Mouse (Mus musculus) MEL (cell line): Measurements from ENCODE around the gene Slc22a7.

ENCODE experiments used
- CHD1 ChIP-seq: IDR thresholded peaks from 2 replicates; pipeline ENCODE4 v1.6.1; 2012; ENCODE audit warnings: low read depth, mild to moderate bottlenecking, inconsistent platforms, low read length, improper control_type of control experiment
- CTCF ChIP-seq, 3 experiments: IDR thresholded peaks in 2 of 3; conservative IDR thresholded peaks in 1 of 3; 2 replicates each; pipeline ENCODE4 v1.5.1; 2011 to 2012; ENCODE audit warnings: low read length in 3 of 3, low read depth in 2 of 3, mild to moderate bottlenecking in 2 of 3, improper control_type of control experiment in 1 of 3, inconsistent platforms in 1 of 3, mixed read lengths in 1 of 3, moderate library complexity in 1 of 3; ENCODE audit not compliant: control insufficient read depth in 1 of 3, insufficient read depth in 1 of 3, poor library complexity in 1 of 3, severe bottlenecking in 1 of 3
- EP300 ChIP-seq, 2 experiments: IDR thresholded peaks; 2 replicates each; pipeline ENCODE4 v1.6.1; 2011; ENCODE audit warnings: improper control_type of control experiment in 2 of 2, low read length in 2 of 2, low read depth in 1 of 2, mild to moderate bottlenecking in 1 of 2
- GABPA ChIP-seq: IDR thresholded peaks from 2 replicates; pipeline ENCODE4 v1.6.1; 2012; ENCODE audit warnings: low read depth, mild to moderate bottlenecking, inconsistent platforms, low read length, improper control_type of control experiment, moderate library complexity
- GATA1 ChIP-seq: IDR thresholded peaks from 2 replicates; pipeline ENCODE4 v1.6.1; 2011; ENCODE audit warnings: low read depth, low read length, improper control_type of control experiment
- HCFC1 ChIP-seq: IDR thresholded peaks from 2 replicates; pipeline ENCODE4 v1.6.1; 2012; ENCODE audit warnings: low read depth, mild to moderate bottlenecking, inconsistent platforms, low read length, improper control_type of control experiment, moderate library complexity
- MAZ ChIP-seq: IDR thresholded peaks from 2 replicates; pipeline ENCODE4 v1.6.1; 2012; ENCODE audit warnings: low read depth, mild to moderate bottlenecking, inconsistent platforms, low read length, improper control_type of control experiment
- MYC ChIP-seq: IDR thresholded peaks from 2 replicates; pipeline ENCODE4 v1.6.1; 2011; ENCODE audit warnings: low read depth, mild to moderate bottlenecking, low read length, improper control_type of control experiment, moderate library complexity
- POLR2A ChIP-seq, 2 experiments: IDR thresholded peaks; 2 replicates each; pipeline ENCODE4 v1.6.1; 2011 to 2012; ENCODE audit warnings: low read length in 2 of 2, mild to moderate bottlenecking in 2 of 2, control low read depth in 1 of 2, improper control_type of control experiment in 1 of 2, low read depth in 1 of 2, moderate library complexity in 1 of 2; ENCODE audit not compliant: control insufficient read depth in 1 of 2, insufficient read depth in 1 of 2, poor library complexity in 1 of 2
- TAL1 ChIP-seq: IDR thresholded peaks from 2 replicates; pipeline ENCODE4 v1.6.1; 2012; ENCODE audit warnings: mild to moderate bottlenecking, inconsistent platforms, low read length, moderate library complexity, mixed read lengths
- TBP ChIP-seq: IDR thresholded peaks from 2 replicates; pipeline ENCODE4 v1.8.0; 2011; ENCODE audit warnings: low read depth, low read length, improper control_type of control experiment
- ZMIZ1 ChIP-seq: IDR thresholded peaks from 2 replicates; pipeline ENCODE4 v1.6.1; 2012; ENCODE audit warnings: low read depth, mild to moderate bottlenecking, inconsistent platforms, low read length, improper control_type of control experiment, moderate library complexity
- ZNF384 ChIP-seq: IDR thresholded peaks from 2 replicates; pipeline ENCODE4 v1.6.1; 2012; ENCODE audit warnings: low read depth, mild to moderate bottlenecking, inconsistent platforms, low read length, improper control_type of control experiment

DNA sequence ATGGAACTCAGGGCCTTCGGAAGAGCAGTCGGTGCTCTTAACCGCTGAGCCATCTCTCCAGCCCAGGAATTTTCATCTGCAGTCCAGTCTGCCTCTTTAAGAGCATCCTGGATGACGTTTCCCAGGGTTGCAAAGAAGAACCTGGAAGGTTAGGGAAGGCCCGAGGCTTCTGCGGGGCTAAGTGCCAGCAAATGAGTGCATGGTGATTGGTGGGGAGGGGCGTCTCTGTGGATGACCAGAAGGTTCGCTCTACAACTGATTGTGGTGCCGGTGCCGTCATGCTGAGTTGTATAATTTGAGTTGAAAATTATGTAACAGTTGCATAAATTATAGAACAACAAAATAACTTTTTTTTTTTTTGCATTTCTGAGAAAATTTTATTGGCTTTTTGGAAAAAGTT is 919 bp upstream of the Slc22a7 start:
- TF ChIP-seq CTCF (IDR thresholded peaks at IDR 0.05 in 2 of 3, conservative IDR thresholded peaks at IDR 0.05 in 1 of 3; ENCODE audit: control insufficient read depth in 1 of 3, insufficient read depth in 1 of 3, low read depth in 2 of 3, low read length in 3 of 3, poor library complexity in 1 of 3, severe bottlenecking in 1 of 3) (no peak), POLR2A (IDR thresholded peaks at IDR 0.05; ENCODE audit: control insufficient read depth in 1 of 2, insufficient read depth in 1 of 2, low read depth in 1 of 2, low read length in 2 of 2, poor library complexity in 1 of 2) (no peak), ZNF384 (no peak), MAZ (no peak), ZMIZ1 (no peak), EP300 (IDR thresholded peaks at IDR 0.05; ENCODE audit: low read depth in 1 of 2, low read length in 2 of 2) (no peak), TBP (no peak), HCFC1 (no peak), MYC (no peak), TAL1 (no peak), GATA1 (no peak), GABPA (no peak), CHD1 (no peak)
